Comparison of ENCODE assay signal across 10 mouse cellular contexts in the genomic region with DNA sequence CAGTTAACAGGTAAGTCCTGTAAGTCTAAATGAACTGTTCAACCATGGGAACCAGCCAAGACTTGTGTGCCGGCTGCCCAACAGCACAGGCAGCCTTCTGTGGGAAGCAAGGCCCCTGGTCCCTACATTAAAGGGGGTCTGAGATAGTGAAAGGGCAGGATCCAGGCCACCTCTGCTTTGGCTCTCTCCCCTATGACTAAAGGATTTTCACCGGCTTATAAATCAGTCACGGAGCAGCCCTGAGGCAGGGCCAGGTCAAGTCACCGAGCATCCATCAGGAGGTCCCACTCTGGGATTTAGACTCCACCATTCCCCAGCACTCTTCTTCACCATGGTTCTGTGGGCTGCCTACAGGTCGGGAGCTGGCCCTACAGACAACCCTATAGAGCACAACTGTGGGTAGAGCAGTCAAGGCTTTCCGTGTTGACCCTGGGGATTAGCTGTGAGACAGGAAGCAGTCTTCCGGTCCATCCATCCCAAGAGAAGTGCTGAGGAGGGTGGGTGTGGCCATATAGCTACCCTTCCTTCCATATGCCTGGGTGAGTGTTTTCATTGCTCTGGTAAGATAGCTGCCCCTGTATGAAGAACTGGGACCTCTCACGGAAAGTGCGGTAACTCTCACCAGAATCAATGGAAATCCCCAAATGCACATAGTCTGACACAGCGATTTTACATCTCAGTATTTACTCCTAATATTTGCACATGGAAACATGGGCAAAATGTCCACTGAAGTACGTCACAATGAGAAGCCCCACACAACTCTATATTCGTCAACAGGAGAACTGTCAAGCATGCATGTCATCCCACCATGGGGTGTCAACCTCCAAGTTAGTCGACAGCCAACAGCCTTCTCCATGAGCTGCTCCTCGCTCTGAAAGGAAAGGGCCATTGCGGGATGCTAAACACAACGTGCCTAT. TPM values are rescaled to one million over a fixed set of nuclear protein-coding genes. Genes with fewer than 3 reads are reported as not detected.
DNase-seq lines count a peak whose midpoint lies in the region; ATAC-seq lines count a peak whose summit lies in the region.
"Had no signal": no experiment of that assay in that cellular context is flagged by ENCODE, and none has a peak within 500 bp of the region (broad histone marks: within the 10 kb centered on the region; RNA-seq: fewer than 3 reads in every experiment).

No protein-coding gene starts in this region.

- H3K27me3 ChIP-seq in kidney, embryonic 14.5 days (ENCODE audit: control insufficient read depth, insufficient read depth, low read length) = no peaks in the 10 kb centered on the region
- H3K27me3 ChIP-seq in embryonic facial prominence, embryonic 10.5 days (replicated peaks; ENCODE audit: low read depth, poor library complexity, severe bottlenecking) = peaks cover 10% of the 10 kb centered on the region; the same call in 1 of the 2 replicates
- H3K27me3 ChIP-seq in liver, embryonic 13.5 days = no peaks in the 10 kb centered on the region
- H3K27me3 ChIP-seq: Patski had no signal

- no peaks in the 10 kb centered on the region for H3K36me3 ChIP-seq in kidney, embryonic 14.5 days (ENCODE audit: control insufficient read depth, insufficient read depth, low read length)
- peaks cover 13% of the 10 kb centered on the region for H3K36me3 ChIP-seq in embryonic facial prominence, embryonic 10.5 days (replicated peaks)
- peaks cover 21% of the 10 kb centered on the region for H3K36me3 ChIP-seq in liver, embryonic 13.5 days
- H3K36me3 ChIP-seq: midbrain, embryonic 12.5 days had no signal

- no peak overlapping the region for H3K4me3 ChIP-seq in kidney, embryonic 14.5 days (ENCODE audit: low read length)
- H3K4me3 ChIP-seq in embryonic facial prominence, embryonic 10.5 days = peak overlapping the region; percentile 28
- H3K4me3 ChIP-seq in liver, embryonic 13.5 days (replicated peaks) = no peak overlapping the region
- H3K4me3 ChIP-seq: midbrain, embryonic 12.5 days had no signal

- DNase-seq in embryo, embryonic 10.5 days (ENCODE audit: low spot score) = peak; percentile 58
- DNase-seq in embryo, embryonic 9.5 days (ENCODE audit: extremely low spot score) = no peak
- no peak for DNase-seq in kidney, postnatal 25 days
- peak; percentile 37 for DNase-seq in embryonic facial prominence, embryonic 10.5 days (ENCODE audit: low spot score)
- DNase-seq in liver, embryonic 13.5 days = no peak
- no peak for DNase-seq in urinary bladder, postnatal 36 days (ENCODE audit: low spot score in 2 of 2)
- DNase-seq in frontal cortex, postnatal 14 days (ENCODE audit: low spot score in 2 of 2) = no peak

- H3K27ac ChIP-seq in kidney, embryonic 14.5 days (ENCODE audit: low read depth, low read length) = peak overlapping the region; percentile 31; the same call in 1 of the 2 replicates
- peak overlapping the region; percentile 80 for H3K27ac ChIP-seq in embryonic facial prominence, embryonic 10.5 days (replicated peaks)
- peak overlapping the region; percentile 81 for H3K27ac ChIP-seq in liver, embryonic 13.5 days
- H3K27ac ChIP-seq: midbrain, embryonic 12.5 days had no signal

- no peaks in the 10 kb centered on the region for H3K9me3 ChIP-seq in kidney, embryonic 14.5 days (ENCODE audit: control insufficient read depth, low read length)
- no peaks in the 10 kb centered on the region for H3K9me3 ChIP-seq in embryonic facial prominence, embryonic 10.5 days
- H3K9me3 ChIP-seq in liver, embryonic 13.5 days (replicated peaks) = no peaks in the 10 kb centered on the region
- H3K9me3 ChIP-seq: midbrain, embryonic 12.5 days had no signal

- H3K4me2 ChIP-seq in kidney, embryonic 14.5 days (replicated peaks; ENCODE audit: low read depth, low read length) = no peak overlapping the region
- peak overlapping the region; percentile 59 for H3K4me2 ChIP-seq in liver, embryonic 13.5 days
- H3K4me2 ChIP-seq: midbrain, embryonic 12.5 days had no signal

- H3K4me1 ChIP-seq in kidney, embryonic 14.5 days (ENCODE audit: control insufficient read depth, insufficient read depth, low read length) = peaks cover 75% of the 10 kb centered on the region
- H3K4me1 ChIP-seq in embryonic facial prominence, embryonic 10.5 days = peaks cover 98% of the 10 kb centered on the region
- H3K4me1 ChIP-seq in liver, embryonic 13.5 days (replicated peaks) = peaks cover 100% of the 10 kb centered on the region

- 40% methylated on average over 16 of the region's 16 CpGs for WGBS in kidney, embryonic 14.5 days
- WGBS in embryonic facial prominence, embryonic 10.5 days = 40% methylated on average over 16 of the region's 16 CpGs
- WGBS in liver, embryonic 13.5 days (ENCODE audit: insufficient replicate concordance) = 42% methylated on average over 16 of the region's 16 CpGs

- ATAC-seq in kidney, embryonic 14.5 days (ENCODE audit: low FRiP score, low TSS enrichment) = no peak
- no peak for ATAC-seq in liver, embryonic 13.5 days (ENCODE audit: low read depth)
- ATAC-seq: Patski had no signal

- no peak overlapping the region for H3K9ac ChIP-seq in kidney, embryonic 14.5 days (ENCODE audit: low read depth, low read length)
- H3K9ac ChIP-seq in liver, embryonic 13.5 days = peak overlapping the region; percentile 52
- H3K9ac ChIP-seq: midbrain, embryonic 12.5 days had no signal

RNA-seq across cellular contexts. Expression of gene Shb, which starts 40.3 kb away (rescaled TPM):
- 6.0 and 6.1 TPM in 2 replicates for polyA plus RNA-seq in kidney, embryonic 14.5 days (2014; fragmentation: Nextera tagmentation; extraction: Ambion mirVana)
- 3.9 and 4.9 TPM in 2 replicates for polyA plus RNA-seq in embryonic facial prominence, embryonic 10.5 days (2016; fragmentation: Nextera tagmentation; extraction: Ambion mirVana)
- 2.3 and 3.0 TPM in 2 replicates for polyA plus RNA-seq in liver, embryonic 13.5 days (2015; fragmentation: Nextera tagmentation; extraction: Ambion mirVana)

Comparison
In these comparisons a context has a peak if more than half of its experiments do, and no peak if none do; other contexts are left out.
1. DNase-seq: peak in embryo, embryonic 10.5 days (single experiment) and embryonic facial prominence, embryonic 10.5 days (single experiment); none in embryo, embryonic 9.5 days (single experiment), kidney, postnatal 25 days (0 of 2), liver, embryonic 13.5 days (single experiment), urinary bladder, postnatal 36 days (0 of 2) and frontal cortex, postnatal 14 days (0 of 2).
2. H3K27ac ChIP-seq: peak in every context shown above with its lines; median percentile 81 in liver, embryonic 13.5 days; 80 in embryonic facial prominence, embryonic 10.5 days; 31 in kidney, embryonic 14.5 days.